Mouse (Mus musculus): ENCODE results near the gene Hist2h2ac.

GRCm38 (mm10) chr3:96194966-96195365 is 25.7 kb downstream of the Hist2h2ac start:
- TF ChIP-seq POLR2A (IDR thresholded peaks at IDR 0.05; ENCODE audit: borderline replicate concordance, extremely low read depth, insufficient read depth, insufficient read length, poor library complexity, severe bottlenecking): no peak
- TF ChIP-seq CTCF (IDR thresholded peaks at IDR 0.05; ENCODE audit: borderline replicate concordance, extremely low read depth, insufficient read depth, insufficient read length): no peak

Data from brain, embryonic 14.5 days (tissue).